Mouse (Mus musculus) heart, embryonic 10.5 days (tissue): ENCODE measurements around the gene Fat3. TPM values are rescaled to one million over a fixed set of nuclear protein-coding genes. Genes with fewer than 3 reads are reported as not detected.

ENCODE experiments used
- DNase-seq: peaks from one replicate; pipeline ENCODE4 v3.0.0-alpha.2; 2017; ENCODE audit warnings: low spot score
- H3K27ac ChIP-seq: fragments of 300-500 bp; sonication (generic); 2 replicates; pipeline ENCODE4 v1.5.1; 2016; ENCODE audit warnings: mild to moderate bottlenecking
- H3K27me3 ChIP-seq: fragments of 300-500 bp; sonication (generic); 2 replicates; pipeline ENCODE4 v1.6.1; 2016; ENCODE audit warnings: mild to moderate bottlenecking; ENCODE audit not compliant: poor library complexity, insufficient read depth, severe bottlenecking
- H3K36me3 ChIP-seq: fragments of 300-500 bp; sonication (generic); 2 replicates; pipeline ENCODE4 v1.6.1; 2016; ENCODE audit warnings: mild to moderate bottlenecking, moderate library complexity
- H3K4me1 ChIP-seq: fragments of 300-500 bp; sonication (generic); 2 replicates; pipeline ENCODE4 v1.6.1; 2016; ENCODE audit warnings: mild to moderate bottlenecking
- H3K4me3 ChIP-seq: fragments of 300-500 bp; sonication (generic); 2 replicates; pipeline ENCODE4 v1.5.1; 2016; ENCODE audit warnings: mild to moderate bottlenecking, moderate library complexity
- H3K9me3 ChIP-seq: fragments of 300-500 bp; sonication (generic); 2 replicates; pipeline ENCODE4 v1.6.1; 2016; ENCODE audit warnings: mild to moderate bottlenecking, moderate library complexity
- WGBS: fragments of 180-500 bp; shearing (Covaris S2); methylation state at CpG from one replicate; pipeline ENCODE4 v1.1.7; 2016; 5-methylcytosine and 5-hydroxymethylcytosine counted together
- polyA plus RNA-seq: library from polyadenylated mRNA; unstranded; fragments of >200 nt; fragmentation: Nextera tagmentation; extraction: Ambion mirVana; gene quantifications from 2 replicates; pipeline ENCODE4 v1.2.1, GENCODE M21; 2016

The Fat3 gene
- polyA plus RNA-seq, 1 experiment from 2014 or later: 1.9 TPM

- 82% methylated on average over 14 of the region's 14 CpGs for WGBS
- H3K27ac ChIP-seq: no peak overlapping the region
Observed at GRCm38 (mm10) chr9:15978317-15978716, 522.8 kb downstream of the Fat3 start.

GRCm38 (mm10) chr9:15976959-15977663, 524.0 kb downstream of the Fat3 start:
- DNase-seq: no peak
- H3K36me3 ChIP-seq: no peaks in the 10 kb centered on the region

More at GRCm38 (mm10) chr9:15978317-15978716, 522.8 kb downstream of the Fat3 start:
- DNase-seq: no peak
- Histone ChIP-seq H3K4me1 (no peaks in the 10 kb centered on the region), H3K9me3 (no peaks in the 10 kb centered on the region), H3K27me3 (no peaks in the 10 kb centered on the region), H3K4me3 (no peak overlapping the region), H3K36me3 (no peaks in the 10 kb centered on the region)

GRCm38 (mm10) chr9:15975999-15976398, 525.1 kb downstream of the Fat3 start:
- peak; percentile 31 for DNase-seq
- H3K9me3 ChIP-seq: no peaks in the 10 kb centered on the region
- H3K27ac ChIP-seq: no peak overlapping the region
- H3K36me3 ChIP-seq: no peaks in the 10 kb centered on the region
- WGBS: 76% methylated on average over 2 of the region's 2 CpGs
- H3K4me3 ChIP-seq: no peak overlapping the region
- no peaks in the 10 kb centered on the region for H3K4me1 ChIP-seq
- H3K27me3 ChIP-seq: no peaks in the 10 kb centered on the region

More at GRCm38 (mm10) chr9:15976959-15977663, 524.0 kb downstream of the Fat3 start:
- Histone ChIP-seq H3K4me3 (no peak overlapping the region), H3K27ac (no peak overlapping the region), H3K9me3 (no peaks in the 10 kb centered on the region), H3K27me3 (no peaks in the 10 kb centered on the region), H3K4me1 (no peaks in the 10 kb centered on the region)
- WGBS: 60% methylated on average over 12 of the region's 12 CpGs

DNA sequence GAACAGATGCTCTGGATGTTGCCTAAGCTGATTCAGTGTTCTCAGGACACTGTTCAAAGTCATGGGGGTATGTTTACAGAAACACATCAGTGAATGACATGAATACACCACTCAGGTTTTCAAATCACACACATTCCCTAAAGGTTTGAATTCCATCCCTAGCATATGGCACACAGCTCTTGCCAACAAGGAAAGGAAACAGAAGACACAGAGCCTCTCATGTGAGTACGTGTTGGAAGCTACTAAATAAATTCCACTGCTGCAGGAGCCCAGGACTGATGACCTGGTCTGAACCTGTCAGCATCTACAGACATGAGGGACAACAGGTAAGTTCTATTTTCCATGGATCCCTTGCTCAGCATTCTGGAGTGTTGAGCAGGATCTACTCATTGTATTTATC, 528.9 kb downstream of the Fat3 start:
- Histone ChIP-seq H3K27ac (no peak overlapping the region), H3K4me3 (no peak overlapping the region), H3K36me3 (no peaks in the 10 kb centered on the region), H3K9me3 (no peaks in the 10 kb centered on the region), H3K4me1 (no peaks in the 10 kb centered on the region), H3K27me3 (no peaks in the 10 kb centered on the region)
- no peak for DNase-seq
- WGBS: 69% methylated on average over 1 of the region's 1 CpGs

DNA sequence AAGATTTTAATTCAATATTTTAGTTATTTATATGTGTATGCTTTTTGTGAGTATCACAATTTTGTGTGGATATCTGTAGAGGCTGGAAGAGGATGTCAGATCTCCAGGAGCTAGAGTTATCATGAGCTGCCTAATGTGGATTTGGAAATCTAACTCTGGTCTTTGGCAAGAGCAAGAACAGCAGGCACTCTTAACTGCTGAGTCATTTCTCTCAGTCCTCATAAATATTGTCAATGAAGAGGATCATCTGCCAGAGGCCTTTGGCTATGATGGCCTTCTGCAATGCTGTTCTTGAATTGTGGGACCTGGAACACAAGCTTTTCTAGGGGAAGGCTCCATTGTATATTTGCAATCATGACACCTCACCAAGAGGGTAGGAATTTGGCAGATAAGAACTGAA, 529.7 kb downstream of the Fat3 start:
- no peak overlapping the region for H3K4me3 ChIP-seq
- H3K27me3 ChIP-seq: no peaks in the 10 kb centered on the region
- H3K4me1 ChIP-seq: no peaks in the 10 kb centered on the region
- no peak overlapping the region for H3K27ac ChIP-seq
- no peaks in the 10 kb centered on the region for H3K36me3 ChIP-seq
- peak; percentile 3 for DNase-seq
- H3K9me3 ChIP-seq: no peaks in the 10 kb centered on the region

GRCm38 (mm10) chr9:15964198-15964597, 536.9 kb downstream of the Fat3 start:
- no peak overlapping the region for H3K27ac ChIP-seq
- H3K9me3 ChIP-seq: no peaks in the 10 kb centered on the region
- DNase-seq: no peak
- 73% methylated on average over 3 of the region's 3 CpGs for WGBS
- H3K36me3 ChIP-seq: no peaks in the 10 kb centered on the region
- H3K4me1 ChIP-seq: 0 out of 2 replicates have a peak, but pooled peaks cover 5% of the 10 kb centered on the region
- H3K27me3 ChIP-seq: no peaks in the 10 kb centered on the region
- H3K4me3 ChIP-seq: no peak overlapping the region

- WGBS: 85% methylated on average over 2 of the region's 2 CpGs
- 0 out of 2 replicates have a peak, but pooled peaks cover 5% of the 10 kb centered on the region for H3K4me1 ChIP-seq
Observed at GRCm38 (mm10) chr9:15962886-15963285, 538.2 kb downstream of the Fat3 start.

DNA sequence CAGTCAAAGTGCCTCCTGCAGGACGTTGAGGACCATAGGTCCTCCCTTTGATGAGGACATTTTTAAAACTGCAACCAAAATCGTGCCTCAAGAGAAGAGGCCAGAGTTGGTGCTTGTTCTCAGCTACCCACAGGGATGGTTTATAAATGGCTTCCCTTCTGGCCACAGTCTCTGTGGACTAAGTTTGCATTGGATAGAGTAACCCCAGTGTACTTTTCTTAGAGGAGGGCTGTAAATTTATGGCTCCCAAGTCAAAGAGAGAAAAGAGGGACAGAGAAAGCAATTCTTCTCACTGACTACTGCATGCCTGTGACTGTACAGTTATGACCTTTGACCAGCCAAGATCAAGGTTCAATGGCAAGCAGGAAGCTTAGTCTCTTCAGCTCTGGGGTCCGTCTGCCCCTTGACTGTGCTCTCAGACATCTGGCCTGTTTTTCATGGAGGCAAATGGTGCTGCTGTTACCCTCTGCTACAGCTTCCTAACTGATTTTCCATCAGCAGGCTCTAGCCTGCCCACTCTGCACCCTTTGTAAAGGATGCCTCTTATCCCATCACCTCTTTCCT, 542.8 kb downstream of the Fat3 start:
- 62% methylated on average over 3 of the region's 3 CpGs for WGBS
- Histone ChIP-seq H3K4me1 (0 out of 2 replicates have a peak, but pooled peaks cover 5% of the 10 kb centered on the region), H3K4me3 (no peak overlapping the region), H3K27me3 (no peaks in the 10 kb centered on the region), H3K36me3 (no peaks in the 10 kb centered on the region), H3K9me3 (no peaks in the 10 kb centered on the region), H3K27ac (no peak overlapping the region)
- DNase-seq: no peak

More at GRCm38 (mm10) chr9:15962886-15963285, 538.2 kb downstream of the Fat3 start:
- Histone ChIP-seq H3K36me3 (no peaks in the 10 kb centered on the region), H3K9me3 (no peaks in the 10 kb centered on the region), H3K27me3 (no peaks in the 10 kb centered on the region), H3K4me3 (no peak overlapping the region), H3K27ac (no peak overlapping the region)
- peak; percentile 27 for DNase-seq

GRCm38 (mm10) chr9:15957816-15958215, 543.3 kb downstream of the Fat3 start:
- 77% methylated on average over 3 of the region's 3 CpGs for WGBS

GRCm38 (mm10) chr9:15955147-15955782, 545.8 kb downstream of the Fat3 start:
- Histone ChIP-seq H3K4me1 (0 out of 2 replicates have a peak, but pooled peaks cover 5% of the 10 kb centered on the region), H3K9me3 (no peaks in the 10 kb centered on the region), H3K4me3 (no peak overlapping the region), H3K27me3 (no peaks in the 10 kb centered on the region), H3K36me3 (no peaks in the 10 kb centered on the region), H3K27ac (no peak overlapping the region)
- WGBS: 70% methylated on average over 5 of the region's 5 CpGs
- DNase-seq: no peak

More at GRCm38 (mm10) chr9:15957816-15958215, 543.3 kb downstream of the Fat3 start:
- Histone ChIP-seq H3K4me3 (no peak overlapping the region), H3K36me3 (no peaks in the 10 kb centered on the region), H3K9me3 (no peaks in the 10 kb centered on the region), H3K27ac (no peak overlapping the region), H3K27me3 (no peaks in the 10 kb centered on the region), H3K4me1 (0 out of 2 replicates have a peak, but pooled peaks cover 5% of the 10 kb centered on the region)
- no peak for DNase-seq

- no peaks in the 10 kb centered on the region for H3K27me3 ChIP-seq
- DNase-seq: no peak
- H3K27ac ChIP-seq: no peak overlapping the region
- 62% methylated on average over 1 of the region's 1 CpGs for WGBS
- H3K4me3 ChIP-seq: no peak overlapping the region
- H3K36me3 ChIP-seq: no peaks in the 10 kb centered on the region
- no peaks in the 10 kb centered on the region for H3K4me1 ChIP-seq
- no peaks in the 10 kb centered on the region for H3K9me3 ChIP-seq
Observed at GRCm38 (mm10) chr9:15954338-15954704, 546.8 kb downstream of the Fat3 start.

DNA sequence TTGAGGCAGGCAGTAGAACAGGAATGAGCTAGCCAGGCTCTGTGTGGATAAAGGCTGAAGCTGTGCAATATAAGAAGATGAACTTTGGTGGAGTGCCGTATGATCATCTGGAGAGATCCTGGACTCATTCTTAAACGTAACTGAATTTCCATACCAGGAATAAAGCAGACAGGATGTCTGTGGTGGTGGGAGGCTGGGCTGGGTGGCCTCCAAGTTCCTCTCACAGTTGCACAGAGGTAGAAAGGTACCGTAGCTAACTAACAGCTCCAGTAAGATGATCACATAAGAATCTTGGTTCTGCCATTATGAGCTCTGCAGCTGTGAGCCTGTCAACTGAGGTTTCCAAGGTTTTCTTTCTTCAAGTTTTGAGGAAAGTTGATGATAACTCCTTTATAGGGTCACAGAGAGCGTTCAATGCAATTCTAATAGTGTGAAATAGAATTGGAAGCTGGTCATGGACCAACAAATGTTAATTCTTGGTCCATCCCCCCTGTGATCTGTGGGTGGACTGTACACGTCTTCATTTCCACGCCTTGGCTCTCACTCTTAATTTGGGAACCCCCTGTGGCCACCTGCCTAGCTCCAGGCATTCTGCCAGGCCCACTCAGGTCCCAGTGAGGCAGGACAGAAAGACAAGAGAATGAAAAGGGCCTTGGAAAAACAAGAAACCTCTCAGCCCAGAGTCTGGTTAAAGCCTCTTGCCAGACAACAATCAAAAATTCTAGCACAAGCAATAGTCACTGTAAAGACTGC, 547.3 kb downstream of the Fat3 start:
- no peak for DNase-seq
- Histone ChIP-seq H3K36me3 (no peaks in the 10 kb centered on the region), H3K4me3 (no peak overlapping the region), H3K4me1 (no peaks in the 10 kb centered on the region), H3K27ac (no peak overlapping the region), H3K9me3 (no peaks in the 10 kb centered on the region), H3K27me3 (no peaks in the 10 kb centered on the region)
- 84% methylated on average over 6 of the region's 6 CpGs for WGBS

GRCm38 (mm10) chr9:15948086-15948485, 553.0 kb downstream of the Fat3 start:
- Histone ChIP-seq H3K4me3 (no peak overlapping the region), H3K27me3 (no peaks in the 10 kb centered on the region), H3K9me3 (no peaks in the 10 kb centered on the region), H3K27ac (no peak overlapping the region), H3K36me3 (no peaks in the 10 kb centered on the region), H3K4me1 (no peaks in the 10 kb centered on the region)
- WGBS: 77% methylated on average over 4 of the region's 4 CpGs
- no peak for DNase-seq
